Mouse (Mus musculus): ENCODE data around the gene Ivd.

- TF ChIP-seq CTCF (IDR thresholded peaks at IDR 0.05; ENCODE audit: low read depth) = no peak
- TF ChIP-seq EP300 (IDR thresholded peaks at IDR 0.05; ENCODE audit: low read depth) = no peak
Measured at GRCm38 (mm10) chr2:118876453-118876852, 14.7 kb downstream of the Ivd start.

All from heart, postnatal 0 days (tissue).